Mouse (Mus musculus) lung, postnatal 4 days (tissue): ENCODE results near the gene Moap1.

Source experiments
- DNase-seq, 2 experiments: peaks; one replicate each; pipeline ENCODE4 v3.0.0; 2021

The Moap1 gene

DNA sequence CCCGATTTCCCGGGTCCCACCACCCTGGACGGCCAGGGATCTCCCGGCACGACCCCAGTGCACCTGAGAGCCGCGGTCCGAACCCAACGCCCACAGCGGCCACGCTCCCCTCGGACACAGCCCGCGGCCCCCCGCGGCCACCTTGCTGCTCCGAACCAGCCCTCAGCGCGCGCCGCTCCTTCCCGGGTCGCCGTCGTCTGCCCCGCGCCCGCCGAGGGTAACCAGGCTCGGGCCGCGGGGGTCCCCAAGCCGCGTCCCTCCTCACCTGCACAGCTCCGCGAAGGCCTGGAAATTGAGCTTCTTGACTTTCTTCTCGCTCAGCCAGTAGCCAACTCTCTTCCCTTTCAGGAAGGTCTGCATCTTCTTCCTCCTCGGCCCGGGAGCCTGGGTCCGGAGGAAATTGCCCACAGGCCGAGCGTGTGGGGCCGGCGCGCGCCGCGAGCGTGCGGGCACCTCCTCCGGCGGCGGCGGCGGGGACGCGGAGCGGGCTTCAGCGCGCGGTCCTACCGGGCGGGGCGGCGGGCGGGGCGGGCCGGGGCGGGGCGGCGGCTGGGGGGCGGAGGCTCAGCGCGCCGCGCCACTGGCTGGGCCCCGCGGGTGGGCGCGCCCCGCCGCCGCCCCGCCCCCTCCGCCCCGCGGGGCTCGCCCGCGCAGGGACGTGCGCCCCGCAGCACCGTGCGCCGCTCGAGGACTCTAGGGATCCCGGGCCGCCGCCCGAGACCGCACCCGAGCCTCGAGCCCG lies 38.8 kb downstream of the Moap1 start, which contains the start of gene Itpk1:
TSS of gene Itpk1 (minus strand) at position 474 of the 742 bp plus-strand sequence.
- peak; percentile 62 to 78 for DNase-seq

DNA sequence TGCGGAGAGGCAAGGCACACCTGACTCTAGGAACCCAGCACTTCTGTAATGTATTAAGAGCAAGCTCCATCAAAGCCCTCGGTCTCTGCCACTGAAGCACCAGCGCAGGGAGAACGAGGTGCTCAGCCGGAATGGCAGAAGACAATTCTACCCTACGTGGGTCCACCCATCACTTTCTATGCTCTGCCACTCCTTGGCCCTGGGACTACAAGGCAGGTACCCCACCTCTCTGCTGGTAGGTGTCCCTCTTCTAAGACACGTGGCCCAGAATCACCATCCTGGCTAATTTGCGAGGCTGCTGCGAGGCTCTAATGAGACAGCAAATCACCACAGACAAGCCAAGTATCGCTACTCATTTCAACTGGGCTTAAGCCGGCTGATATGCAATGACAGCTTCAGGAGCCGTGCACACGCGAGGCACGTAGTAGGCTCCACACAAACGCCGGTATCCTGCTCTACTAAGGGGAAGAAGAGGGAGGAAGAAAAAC lies 39.5 kb downstream of the Moap1 start:
- DNase-seq = no peak

DNA sequence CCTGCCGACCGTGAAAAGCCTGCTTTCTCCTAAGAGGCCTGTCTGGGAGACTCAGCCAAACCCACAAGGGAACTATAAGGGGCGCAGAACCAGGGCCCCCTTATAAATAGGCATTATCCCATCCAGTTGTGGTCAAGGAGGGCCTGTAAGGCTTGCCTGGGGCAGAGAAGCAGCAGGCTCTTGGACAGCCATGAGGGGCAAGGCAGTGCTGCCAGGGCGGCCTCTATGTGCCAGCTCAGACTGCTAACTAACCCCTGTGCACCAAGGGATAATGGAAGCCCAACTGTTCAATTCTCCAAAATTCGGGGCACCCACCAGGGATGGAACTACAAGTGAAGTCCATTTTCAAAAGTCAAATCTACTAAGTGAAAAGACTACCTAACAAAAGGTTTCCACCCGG lies 40.0 kb downstream of the Moap1 start:
- no peak for DNase-seq

DNA sequence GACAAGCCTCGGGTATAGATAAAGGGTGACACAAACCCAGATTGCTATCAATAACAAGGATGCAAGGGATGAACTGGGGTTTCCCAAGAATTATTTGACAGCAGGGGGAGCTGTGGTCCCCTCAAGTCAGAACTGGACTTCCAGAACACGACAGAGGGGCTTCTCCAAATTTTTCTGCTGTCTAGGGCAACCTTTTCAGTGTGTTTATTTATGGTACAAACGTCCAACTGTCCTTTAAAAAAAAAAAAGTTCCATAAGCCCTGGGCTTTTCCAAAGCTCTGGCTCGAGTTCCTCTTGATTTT lies 40.4 kb downstream of the Moap1 start:
- DNase-seq = peak in 1 of 2 experiments; percentile 42

- DNase-seq = peak; percentile 37 to 82
These were observed 40.9 kb downstream of the Moap1 start for GRCm38 (mm10) chr12:102702356-102703110.

- DNase-seq = no peak
These were observed 41.7 kb downstream of the Moap1 start for GRCm38 (mm10) chr12:102701691-102702207.

GRCm38 (mm10) chr12:102700453-102700852 lies 43.0 kb downstream of the Moap1 start:
- no peak for DNase-seq

GRCm38 (mm10) chr12:102699156-102699555 lies 44.3 kb downstream of the Moap1 start:
- DNase-seq = peak in 1 of 2 experiments; percentile 7

GRCm38 (mm10) chr12:102698089-102698684 lies 45.3 kb downstream of the Moap1 start:
- no peak for DNase-seq

GRCm38 (mm10) chr12:102697381-102697780 lies 46.1 kb downstream of the Moap1 start:
- DNase-seq = no peak

DNA sequence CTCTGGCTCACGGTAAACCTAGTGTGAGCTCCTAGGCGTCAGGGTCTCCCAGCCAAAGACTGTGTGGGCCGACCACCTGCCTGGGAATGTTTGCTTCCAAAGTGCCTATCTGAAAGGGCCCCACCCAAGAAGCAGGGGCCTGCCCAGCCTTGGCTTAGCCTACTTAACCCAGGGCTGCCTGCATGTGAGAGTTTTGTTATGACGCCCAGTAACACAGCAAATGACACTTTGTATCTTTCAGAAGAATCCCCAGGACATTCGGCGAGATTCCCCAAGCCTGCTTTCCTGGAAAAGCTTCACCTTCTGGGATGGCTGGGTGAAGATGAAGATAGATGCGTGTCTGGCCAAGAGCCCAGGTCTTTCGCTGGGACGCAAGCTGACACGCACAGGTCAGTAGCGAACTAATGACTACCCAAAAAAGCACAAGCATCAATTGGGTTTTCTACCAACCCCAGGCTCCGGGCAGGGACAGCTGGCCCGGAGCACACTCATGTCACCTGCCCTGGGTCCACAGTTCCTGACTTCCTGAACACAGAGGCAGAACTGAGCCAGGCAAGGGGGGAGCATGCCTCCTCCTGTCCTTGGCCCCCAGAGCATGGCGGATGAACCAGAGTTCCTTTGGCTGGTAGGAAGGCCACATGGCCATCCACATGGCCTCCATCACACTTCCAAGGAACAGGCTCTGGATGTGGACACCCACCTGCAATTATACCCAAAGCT lies 46.7 kb downstream of the Moap1 start:
- no peak for DNase-seq

- DNase-seq = no peak
These were observed 47.9 kb downstream of the Moap1 start for GRCm38 (mm10) chr12:102695369-102696239.
